Mouse (Mus musculus) heart, embryonic 13.5 days (tissue): ENCODE measurements around the gene Lyst. TPM values are rescaled to one million over a fixed set of nuclear protein-coding genes. Genes with fewer than 3 reads are reported as not detected.
"Not testable (repeated sequence)": the region's sequence is repeated elsewhere in the genome, so short reads cannot be mapped to it uniquely, and the experiment has no call there.

Experiments
- ATAC-seq: fragments of 200-750 bp; cut with Nextera tagmentation; 2 replicates; pipeline ENCODE4 v1.8.0; 2017; ENCODE audit warnings: moderate TSS enrichment; ENCODE audit not compliant: insufficient number of reproducible peaks, low FRiP score, low TSS enrichment; ENCODE audit errors: extremely low read depth
- H3K27ac ChIP-seq: fragments of 300-500 bp; sonication (generic); replicated peaks from 2 replicates; pipeline ENCODE4 v1.5.1; 2015; ENCODE audit warnings: moderate library complexity, mild to moderate bottlenecking, inconsistent platforms
- H3K27me3 ChIP-seq: fragments of 300-500 bp; sonication (generic); replicated peaks from 2 replicates; pipeline ENCODE4 v1.6.1; 2015; ENCODE audit warnings: mild to moderate bottlenecking, inconsistent platforms
- H3K36me3 ChIP-seq: fragments of 300-500 bp; sonication (generic); 2 replicates; pipeline ENCODE4 v1.6.1; 2015; ENCODE audit warnings: mild to moderate bottlenecking, inconsistent platforms
- H3K4me1 ChIP-seq: fragments of 300-500 bp; sonication (generic); 2 replicates; pipeline ENCODE4 v1.6.1; 2015; ENCODE audit warnings: inconsistent platforms
- H3K4me2 ChIP-seq: fragments of 300-500 bp; sonication (generic); 2 replicates; pipeline ENCODE4 v1.6.1; 2015; ENCODE audit warnings: inconsistent platforms, mild to moderate bottlenecking, moderate library complexity
- H3K4me3 ChIP-seq: fragments of 300-500 bp; sonication (generic); 2 replicates; pipeline ENCODE4 v1.5.1; 2015; ENCODE audit warnings: moderate library complexity, mild to moderate bottlenecking, inconsistent platforms
- H3K9ac ChIP-seq: fragments of 300-500 bp; sonication (generic); 2 replicates; pipeline ENCODE4 v1.6.1; 2015; ENCODE audit warnings: inconsistent platforms, mild to moderate bottlenecking, moderate library complexity
- H3K9me3 ChIP-seq: fragments of 300-500 bp; sonication (generic); 2 replicates; pipeline ENCODE4 v1.6.1; 2016; ENCODE audit warnings: inconsistent platforms
- whole genome bisulfite sequencing: fragments of 180-500 bp; shearing (Covaris S2); methylation state at CpG from one replicate; pipeline ENCODE4 v1.1.7; 2015; ENCODE audit warnings: mixed read lengths; 5-methylcytosine and 5-hydroxymethylcytosine counted together
- polyA plus RNA-seq: library from polyadenylated mRNA; unstranded; fragments of >200 nt; fragmentation: Nextera tagmentation; extraction: Ambion mirVana; gene quantifications from 2 replicates; pipeline ENCODE4 v1.2.1, GENCODE M21; 2015

The Lyst gene
- 2.5 and 2.6 TPM in 2 replicates for polyA plus RNA-seq

- under 1% methylated on average over 88 of the region's 88 CpGs for WGBS
These were observed at the start of gene Lyst for GRCm38 (mm10) chr13:13590048-13591011. TSS of gene Lyst (plus strand) at chr13:13590397.

GRCm38 (mm10) chr13:13543073-13543472 is 47.1 kb upstream of the Lyst start:
- not testable (repeated sequence) for H3K4me3 ChIP-seq, H3K27me3 ChIP-seq, H3K9me3 ChIP-seq, ATAC-seq, H3K36me3 ChIP-seq, H3K4me2 ChIP-seq, H3K9ac ChIP-seq, H3K27ac ChIP-seq
- WGBS: 88% methylated on average over 10 of the region's 10 CpGs
- peaks cover 30% of the 10 kb centered on the region for H3K4me1 ChIP-seq

More at GRCm38 (mm10) chr13:13590048-13591011, at the start of gene Lyst:
- Histone ChIP-seq H3K27ac (peak within 1 kb of the TSS; percentile 85), H3K27me3 (no peaks in the 10 kb centered on the region), H3K9ac (peak within 1 kb of the TSS; percentile 88), H3K36me3 (no peaks in the 10 kb centered on the region), H3K4me2 (peak within 1 kb of the TSS; percentile 85), H3K9me3 (no peaks in the 10 kb centered on the region), H3K4me3 (peak within 1 kb of the TSS; percentile 88), H3K4me1 (peaks cover 16% of the 10 kb centered on the region)
- peak; percentile 97 for ATAC-seq

GRCm38 (mm10) chr13:13546792-13547191 is 43.4 kb upstream of the Lyst start:
- H3K27me3 ChIP-seq: no peaks in the 10 kb centered on the region
- 39% methylated on average over 3 of the region's 3 CpGs for WGBS
- H3K9ac ChIP-seq: no peak overlapping the region
- no peak for ATAC-seq
- H3K36me3 ChIP-seq: no peaks in the 10 kb centered on the region
- H3K27ac ChIP-seq: no peak overlapping the region
- H3K4me2 ChIP-seq: no peak overlapping the region
- H3K4me3 ChIP-seq: no peak overlapping the region
- no peaks in the 10 kb centered on the region for H3K9me3 ChIP-seq
- peaks cover 27% of the 10 kb centered on the region for H3K4me1 ChIP-seq

- Histone ChIP-seq H3K4me1 (peaks cover 27% of the 10 kb centered on the region), H3K9me3 (no peaks in the 10 kb centered on the region), H3K27ac (no peak overlapping the region), H3K27me3 (no peaks in the 10 kb centered on the region), H3K4me3 (no peak overlapping the region), H3K4me2 (no peak overlapping the region), H3K36me3 (no peaks in the 10 kb centered on the region), H3K9ac (no peak overlapping the region)
- ATAC-seq: no peak
- 87% methylated on average over 4 of the region's 4 CpGs for WGBS
These were observed 42.3 kb upstream of the Lyst start for GRCm38 (mm10) chr13:13547889-13548288.

DNA sequence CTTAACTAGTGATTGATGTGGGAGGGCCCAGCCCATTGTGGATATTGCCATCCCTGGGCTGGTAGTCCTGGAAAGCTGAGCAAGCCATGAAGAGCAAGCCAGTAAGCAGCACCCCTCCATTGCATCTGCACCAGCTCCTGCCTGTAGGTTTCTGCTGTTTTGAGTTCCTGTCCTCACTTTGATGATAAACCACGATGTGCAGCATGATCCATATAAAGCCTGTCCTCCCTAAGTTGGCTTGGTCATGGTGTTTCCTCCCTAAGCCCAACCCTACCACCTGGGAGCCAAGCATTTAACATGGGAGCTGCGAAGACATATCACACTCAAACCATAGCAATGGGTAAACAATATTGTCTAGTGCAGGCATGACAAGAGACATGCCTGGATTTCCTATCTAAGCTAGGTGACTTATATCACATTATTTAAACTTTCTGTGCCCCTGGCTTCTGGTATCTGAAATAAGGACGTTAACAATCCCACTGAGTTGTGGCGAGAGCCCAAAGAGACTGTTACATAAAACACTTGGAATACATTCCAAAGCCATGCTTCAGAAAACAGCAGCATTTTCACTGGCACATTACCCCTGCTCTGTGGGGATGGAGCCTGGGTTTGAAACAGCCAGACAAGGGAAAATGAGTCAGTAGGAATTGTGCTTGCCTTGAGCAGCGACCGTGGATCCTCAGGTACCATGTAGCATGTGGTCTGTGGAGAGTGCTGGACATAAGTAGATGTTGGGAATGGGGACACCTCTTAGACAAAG is 41.6 kb upstream of the Lyst start:
- no peaks in the 10 kb centered on the region for H3K9me3 ChIP-seq
- peaks cover 27% of the 10 kb centered on the region for H3K4me1 ChIP-seq
- H3K27me3 ChIP-seq: no peaks in the 10 kb centered on the region
- H3K27ac ChIP-seq: no peak overlapping the region
- H3K9ac ChIP-seq: no peak overlapping the region
- H3K4me2 ChIP-seq: no peak overlapping the region
- H3K36me3 ChIP-seq: no peaks in the 10 kb centered on the region
- no peak overlapping the region for H3K4me3 ChIP-seq
- 79% methylated on average over 6 of the region's 6 CpGs for WGBS
- ATAC-seq: no peak

DNA sequence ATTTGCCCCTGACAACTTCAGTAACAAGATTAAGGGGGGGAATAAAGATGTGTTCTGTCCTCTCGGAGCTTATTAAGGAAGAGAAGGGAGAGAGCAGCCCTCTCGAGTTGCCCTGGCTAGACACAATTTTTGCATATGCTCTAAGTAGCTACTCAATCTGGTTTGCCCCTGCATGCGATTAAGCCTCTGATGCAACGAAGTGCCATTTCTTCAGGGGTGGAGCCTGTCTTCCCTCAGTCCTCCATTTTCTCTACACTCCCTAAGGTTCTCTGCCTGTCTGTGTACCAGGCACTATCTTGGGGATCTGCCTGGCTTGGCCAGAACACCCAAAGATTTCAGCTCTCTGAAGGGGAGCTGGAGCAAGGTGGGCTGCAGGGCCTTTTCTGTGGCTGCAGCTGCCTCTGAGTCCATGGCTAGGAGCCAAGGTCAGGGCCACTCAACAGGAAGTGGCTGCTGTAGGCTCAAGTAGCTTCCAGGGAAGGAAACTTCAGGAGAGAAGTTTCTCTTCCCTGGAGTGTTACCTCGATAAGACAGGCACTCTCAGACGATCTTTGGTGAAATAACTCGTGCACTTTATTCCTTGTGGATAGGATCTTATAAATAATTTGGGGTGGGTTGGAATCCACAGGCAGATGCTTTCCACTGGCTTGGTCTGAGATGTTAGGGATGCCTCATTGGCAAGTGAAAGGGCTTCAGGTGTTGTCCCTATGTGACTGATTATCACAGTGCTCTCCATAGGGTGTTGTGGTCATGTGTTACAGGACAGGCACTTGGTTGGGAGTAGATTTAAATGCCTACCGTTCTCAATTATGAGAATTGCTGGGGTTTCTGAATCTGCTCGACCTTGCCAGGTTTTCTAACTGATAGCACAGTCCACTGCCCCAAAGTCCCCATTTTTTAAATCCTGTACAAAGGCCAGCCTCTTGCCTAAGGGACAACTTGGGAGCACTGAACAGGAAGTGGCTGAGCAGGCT is 40.2 kb upstream of the Lyst start:
- H3K4me3 ChIP-seq: no peak overlapping the region
- peak overlapping the region; percentile 32; the same call in 1 of the 2 replicates for H3K27ac ChIP-seq
- H3K4me1 ChIP-seq: peaks cover 27% of the 10 kb centered on the region
- no peak overlapping the region for H3K4me2 ChIP-seq
- 55% methylated on average over 9 of the region's 9 CpGs for WGBS
- no peaks in the 10 kb centered on the region for H3K36me3 ChIP-seq
- no peaks in the 10 kb centered on the region for H3K27me3 ChIP-seq
- H3K9me3 ChIP-seq: no peaks in the 10 kb centered on the region
- H3K9ac ChIP-seq: no peak overlapping the region
- no peak for ATAC-seq

- Histone ChIP-seq H3K4me1 (peaks cover 11% of the 10 kb centered on the region), H3K4me3 (no peak overlapping the region), H3K9me3 (no peaks in the 10 kb centered on the region), H3K27me3 (no peaks in the 10 kb centered on the region), H3K9ac (no peak overlapping the region), H3K4me2 (no peak overlapping the region), H3K36me3 (no peaks in the 10 kb centered on the region), H3K27ac (no peak overlapping the region)
- WGBS: 49% methylated on average over 3 of the region's 3 CpGs
- no peak for ATAC-seq
These were observed 38.2 kb upstream of the Lyst start for GRCm38 (mm10) chr13:13552020-13552419.

DNA sequence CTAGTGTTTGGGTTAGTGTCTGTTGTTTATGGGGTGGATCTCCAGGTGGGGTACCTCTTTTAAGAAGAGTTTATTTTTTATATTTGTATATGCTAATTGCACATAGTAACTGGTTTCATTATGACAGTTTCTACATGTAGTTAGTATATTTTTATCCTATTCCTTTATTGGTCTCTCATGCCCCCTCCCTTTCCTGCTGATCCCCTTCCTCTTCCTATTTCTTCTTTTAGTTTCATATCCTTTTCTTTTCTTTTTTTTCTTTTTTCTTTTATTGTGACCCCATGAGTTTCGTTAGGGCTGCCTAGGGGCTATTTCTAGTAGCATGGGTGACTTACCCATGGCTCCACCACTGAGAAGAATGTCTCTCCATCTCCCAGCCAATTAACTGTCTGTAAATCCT is 36.5 kb upstream of the Lyst start:
- H3K9me3 ChIP-seq: no peaks in the 10 kb centered on the region
- WGBS: 50% methylated on average over 1 of the region's 1 CpGs
- H3K27me3 ChIP-seq: no peaks in the 10 kb centered on the region
- no peaks in the 10 kb centered on the region for H3K36me3 ChIP-seq
- no peak for ATAC-seq
- H3K9ac ChIP-seq: no peak overlapping the region
- H3K4me2 ChIP-seq: no peak overlapping the region
- no peak overlapping the region for H3K27ac ChIP-seq
- H3K4me3 ChIP-seq: no peak overlapping the region
- peaks cover 11% of the 10 kb centered on the region for H3K4me1 ChIP-seq

DNA sequence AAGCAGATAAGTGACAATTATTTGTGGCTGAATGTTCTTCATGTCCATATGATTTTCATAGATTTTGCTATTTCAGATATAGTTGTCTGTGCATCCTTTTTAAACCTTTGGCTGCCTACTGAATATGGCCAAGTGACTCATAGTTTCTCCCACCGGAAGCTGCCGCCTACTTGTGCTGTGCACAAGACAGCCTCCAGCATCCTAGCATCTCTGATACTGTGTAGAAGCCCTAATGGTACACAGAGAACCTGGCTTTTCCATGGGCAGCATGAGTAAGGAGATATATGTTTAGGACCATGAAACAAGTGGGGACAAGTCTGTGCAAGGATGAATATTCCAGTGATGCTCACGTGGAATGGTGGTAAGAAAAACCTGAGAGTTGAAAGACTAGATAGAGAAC is 35.0 kb upstream of the Lyst start:
- Histone ChIP-seq H3K27me3 (no peaks in the 10 kb centered on the region), H3K4me3 (no peak overlapping the region), H3K36me3 (no peaks in the 10 kb centered on the region), H3K9ac (no peak overlapping the region), H3K4me2 (no peak overlapping the region), H3K9me3 (no peaks in the 10 kb centered on the region), H3K4me1 (0 out of 2 replicates have a peak, but pooled peaks cover 5% of the 10 kb centered on the region), H3K27ac (no peak overlapping the region)
- WGBS: 79% methylated on average over 3 of the region's 3 CpGs
- no peak for ATAC-seq

GRCm38 (mm10) chr13:13557001-13557743 is 33.0 kb upstream of the Lyst start:
- ATAC-seq: no peak
- WGBS: 73% methylated on average over 5 of the region's 5 CpGs

More at GRCm38 (mm10) chr13:13557001-13557743, 33.0 kb upstream of the Lyst start:
- Histone ChIP-seq H3K4me3 (no peak overlapping the region), H3K9me3 (no peaks in the 10 kb centered on the region), H3K4me1 (no peaks in the 10 kb centered on the region), H3K4me2 (no peak overlapping the region), H3K36me3 (no peaks in the 10 kb centered on the region), H3K27ac (no peak overlapping the region), H3K27me3 (no peaks in the 10 kb centered on the region), H3K9ac (no peak overlapping the region)
